Mouse (Mus musculus) thymus, postnatal 10 days (tissue): ENCODE measurements at regions not wholly inside any gene's neighbourhood (a gene's known extent, or its start where the extent isn't known, plus 50 kb on each side); places are given as distances from the start of the nearest gene placed in this dataset.

Experiments
- DNase-seq, 2 experiments: peaks; one replicate each; pipeline ENCODE4 v3.0.0; 2021; ENCODE audit warnings: low spot score in 2 of 2

DNA sequence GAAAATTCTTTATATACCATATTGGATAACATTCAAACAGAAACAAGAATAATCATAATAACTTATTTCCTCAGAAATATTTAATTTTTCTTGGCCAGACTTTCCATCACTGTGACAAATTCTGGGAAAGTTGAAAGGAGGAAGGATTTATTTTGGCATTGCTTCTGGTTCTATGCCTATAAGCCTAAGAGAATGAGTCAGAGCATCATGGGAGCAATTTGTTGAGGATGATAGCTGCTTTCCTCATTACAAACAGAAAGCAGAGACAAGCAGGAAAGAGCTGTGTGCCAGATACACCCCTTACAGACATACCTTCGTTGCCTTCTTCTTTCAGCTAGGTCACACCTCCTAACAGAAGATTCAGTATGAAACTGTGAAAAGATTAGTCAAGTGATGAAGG is 115.3 kb downstream of the Rgs21 start:
- no peak for DNase-seq

- no peak for DNase-seq
Measured at GRCm38 (mm10) chr1:144451731-144452130, 115.7 kb downstream of the Rgs21 start.

GRCm38 (mm10) chr1:144436617-144437016 is 130.8 kb downstream of the Rgs21 start:
- DNase-seq: no peak

DNA sequence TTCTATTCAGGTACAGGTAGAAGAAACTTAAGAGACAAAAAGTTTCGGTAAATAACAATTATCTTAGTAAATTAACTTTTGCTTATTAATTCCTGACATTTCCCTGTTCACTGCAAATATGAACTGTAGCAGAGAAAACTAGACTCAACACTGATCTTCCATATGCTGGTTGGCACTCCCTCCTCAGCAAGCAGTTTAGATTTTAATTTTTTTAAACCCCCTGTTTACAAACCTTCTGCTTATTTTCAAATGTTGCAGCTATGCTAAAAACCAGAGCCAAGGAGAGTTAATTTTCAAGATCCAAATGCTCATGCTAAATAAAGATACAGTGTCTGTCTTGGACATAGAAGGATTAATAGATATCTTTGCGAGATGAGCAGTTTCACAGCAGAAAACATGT is 134.7 kb downstream of the Rgs21 start:
- DNase-seq: no peak

DNA sequence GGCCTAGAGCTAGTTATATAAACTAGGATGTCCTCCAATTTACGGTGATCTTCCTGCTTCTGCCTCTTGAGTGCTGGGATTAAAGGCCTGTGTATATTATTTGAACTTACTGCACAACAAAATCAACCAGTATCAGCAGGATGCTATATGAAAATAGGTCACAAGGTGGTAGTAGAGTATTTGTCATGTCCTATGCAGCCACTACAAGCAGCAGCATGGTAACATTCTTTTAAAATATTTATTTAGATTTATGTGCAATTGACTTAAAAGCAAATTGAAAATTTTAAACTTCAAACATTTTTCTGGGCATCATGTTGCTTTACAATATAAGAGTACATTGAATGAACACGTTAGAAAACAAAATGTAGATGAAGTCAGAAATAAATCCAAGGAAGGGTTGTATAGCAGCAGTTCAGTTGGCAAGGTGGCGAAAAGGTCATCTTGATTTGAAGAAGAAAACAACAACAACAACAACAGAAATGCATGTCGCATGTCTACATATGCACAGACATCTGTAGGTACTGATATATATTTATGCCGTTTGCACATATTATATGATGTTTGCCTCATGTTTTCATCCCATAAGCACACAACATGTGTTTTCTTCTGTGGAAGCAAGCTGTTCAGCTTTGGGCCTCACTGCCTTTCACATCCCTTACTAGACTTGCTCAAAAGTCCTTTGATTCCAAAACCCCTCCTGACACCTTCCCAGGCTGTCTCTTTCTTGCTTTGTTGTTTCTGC is 135.8 kb downstream of the Rgs21 start:
- no peak for DNase-seq

DNA sequence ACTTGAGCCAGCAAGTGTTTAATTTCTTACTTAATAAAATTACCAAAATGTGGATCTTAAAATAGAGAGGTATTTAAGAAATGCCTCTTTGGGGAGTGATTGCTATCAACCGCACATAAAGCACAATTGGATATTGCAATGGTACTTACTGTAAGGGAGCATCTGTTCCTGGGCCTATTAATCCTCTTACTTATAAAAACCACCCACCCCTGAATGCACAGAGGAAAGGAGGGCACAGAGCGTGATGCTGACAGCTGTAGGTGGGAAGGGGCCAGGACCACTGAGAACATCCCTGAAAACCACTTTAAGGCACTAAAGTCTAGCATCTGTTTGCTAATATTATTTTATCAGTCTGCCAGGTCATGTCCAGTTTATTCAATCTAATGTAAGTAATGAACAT is 146.1 kb downstream of the Rgs21 start:
- no peak for DNase-seq

DNA sequence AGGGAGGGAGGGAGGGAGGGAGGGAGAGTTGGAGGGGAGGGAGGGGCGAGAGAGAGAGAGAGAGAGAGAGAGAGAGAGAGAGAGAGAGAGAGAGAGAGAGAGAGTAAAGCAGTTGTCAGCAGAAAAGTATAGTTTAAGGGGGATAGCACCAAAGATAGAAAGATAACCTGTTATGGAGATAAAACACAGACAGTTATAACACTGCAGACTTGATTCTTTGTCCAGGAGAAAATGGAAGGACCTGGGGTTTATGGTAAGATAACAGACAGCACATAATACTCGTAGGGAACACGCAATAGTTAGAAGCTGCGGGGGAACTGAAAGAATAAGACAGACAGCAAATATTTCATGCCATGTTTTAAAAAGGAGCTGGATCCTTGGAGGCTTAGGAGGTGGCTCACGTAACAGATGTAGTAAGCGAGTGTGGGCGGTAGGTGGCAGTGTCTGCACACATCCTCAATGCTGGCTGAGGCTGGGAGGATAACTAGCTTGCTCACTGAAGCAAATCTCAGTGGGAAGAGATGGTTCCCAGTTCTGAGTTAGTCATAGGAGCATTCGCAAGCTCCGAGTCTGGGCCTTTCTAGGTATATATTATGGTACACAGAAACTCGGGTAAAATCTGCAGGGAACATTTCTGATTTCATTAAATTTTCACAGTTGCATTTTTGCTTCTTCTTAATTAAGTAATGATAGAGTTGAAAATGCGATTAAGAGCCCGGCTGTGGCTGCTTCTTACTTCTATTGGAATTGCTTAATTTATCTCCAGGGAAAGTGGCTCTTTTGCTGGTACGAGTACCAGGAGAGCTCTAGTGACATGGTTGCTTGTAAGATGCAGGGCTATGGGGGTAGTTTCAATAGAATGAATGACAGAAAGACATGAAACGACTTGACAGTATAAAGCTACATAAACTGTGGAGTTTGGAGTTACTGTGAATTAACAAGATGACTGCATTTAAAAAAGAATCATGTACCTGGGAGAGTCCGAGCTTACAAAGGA is 157.6 kb upstream of the Rgs1 start:
- peak; percentile 16 to 65 for DNase-seq

DNA sequence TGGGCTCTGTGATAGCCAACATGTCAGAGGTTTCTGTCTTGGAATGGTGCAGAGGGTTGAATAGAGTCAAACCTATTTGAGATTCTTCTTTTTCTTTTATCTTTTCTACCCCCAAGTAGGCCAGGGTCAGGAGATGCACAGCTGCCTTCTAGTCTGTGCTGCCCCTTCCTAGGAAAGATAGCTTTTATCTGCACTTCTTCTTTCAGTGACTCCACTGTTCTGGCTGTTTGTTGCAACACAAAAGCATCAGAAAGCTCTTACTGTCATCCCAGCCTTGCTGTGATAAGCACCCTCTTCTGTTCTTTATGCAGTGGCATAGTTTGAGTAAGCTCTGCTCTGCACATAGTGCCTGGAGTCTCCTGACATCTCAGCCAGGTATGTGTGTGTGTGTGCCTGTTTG is 156.7 kb upstream of the Rgs1 start:
- no peak for DNase-seq

DNA sequence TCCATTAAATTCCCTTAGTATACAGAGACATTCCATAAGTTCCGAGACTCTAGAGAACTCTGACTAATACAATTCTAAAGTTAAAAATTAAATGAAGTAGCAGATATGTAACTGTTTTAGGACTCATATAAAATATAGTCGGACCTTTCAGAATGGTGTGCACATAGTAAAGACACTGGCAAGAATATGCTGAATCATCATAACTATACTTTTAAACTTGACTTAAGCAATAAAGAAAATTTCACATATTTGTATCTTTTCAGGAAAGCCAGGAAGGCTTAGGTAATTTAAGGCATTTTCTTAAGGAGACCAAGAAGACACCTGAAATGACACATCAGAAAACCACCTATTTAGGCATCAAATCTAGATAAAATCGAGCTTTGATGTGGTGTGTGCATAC is 156.0 kb upstream of the Rgs1 start:
- DNase-seq: no peak

DNA sequence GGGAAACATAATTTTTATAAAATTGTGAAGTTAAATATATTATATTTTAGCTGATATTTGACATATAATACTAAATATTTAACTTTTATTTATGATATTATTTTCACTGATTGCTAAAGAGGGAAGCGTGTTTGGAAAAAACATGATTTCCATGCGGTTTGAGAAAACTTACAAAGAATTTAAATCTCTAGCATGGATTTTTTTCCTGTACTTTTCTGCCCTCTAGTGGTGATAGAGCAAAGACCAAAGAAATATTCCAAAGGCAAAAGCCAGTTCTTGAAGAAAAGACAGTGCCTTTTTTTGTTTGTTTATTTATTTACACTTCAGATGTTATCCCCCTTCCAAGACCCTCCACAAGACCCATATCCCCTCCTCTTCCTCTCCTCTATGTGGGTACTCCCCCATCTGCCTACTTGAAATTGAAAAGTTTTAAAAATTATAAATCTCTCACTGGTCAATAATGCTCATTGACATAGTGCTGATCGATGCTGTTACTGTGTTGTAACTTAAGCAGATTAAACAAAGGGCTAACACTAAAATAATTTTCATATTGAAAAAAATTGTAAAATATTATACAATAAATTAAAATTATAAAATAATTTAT is 131.1 kb upstream of the Rgs1 start:
- DNase-seq: peak in 1 of 2 experiments; percentile 6

DNA sequence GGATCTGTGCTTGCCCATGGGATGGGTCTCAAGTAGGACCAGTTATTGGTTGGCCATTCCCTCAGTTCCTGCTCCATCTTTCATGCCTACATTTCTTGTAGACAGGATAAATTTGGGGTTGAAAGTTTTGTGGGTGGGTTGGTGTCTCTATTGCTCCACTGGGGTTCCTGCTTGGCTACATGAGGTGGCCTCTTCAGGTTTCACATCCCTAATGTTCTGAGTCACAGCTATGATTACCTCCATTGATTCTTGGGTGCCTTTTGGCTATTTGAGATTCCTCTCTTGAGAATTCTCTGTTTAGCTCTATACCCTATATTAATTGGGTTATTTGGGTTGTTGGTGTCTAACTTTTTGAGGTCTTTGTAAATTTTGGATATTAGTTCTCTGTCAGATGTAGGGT is 125.1 kb upstream of the Rgs1 start:
- no peak for DNase-seq

- no peak for DNase-seq
Measured at GRCm38 (mm10) chr1:144367492-144367891, 118.5 kb upstream of the Rgs1 start.

GRCm38 (mm10) chr1:144355560-144356310 is 106.7 kb upstream of the Rgs1 start:
- DNase-seq: no peak

GRCm38 (mm10) chr1:144355041-144355440 is 106.0 kb upstream of the Rgs1 start:
- no peak for DNase-seq

GRCm38 (mm10) chr1:144353320-144353719 is 104.3 kb upstream of the Rgs1 start:
- no peak for DNase-seq

GRCm38 (mm10) chr1:144343820-144344219 is 94.8 kb upstream of the Rgs1 start:
- no peak for DNase-seq

GRCm38 (mm10) chr1:144343299-144343698 is 94.3 kb upstream of the Rgs1 start:
- no peak for DNase-seq

DNA sequence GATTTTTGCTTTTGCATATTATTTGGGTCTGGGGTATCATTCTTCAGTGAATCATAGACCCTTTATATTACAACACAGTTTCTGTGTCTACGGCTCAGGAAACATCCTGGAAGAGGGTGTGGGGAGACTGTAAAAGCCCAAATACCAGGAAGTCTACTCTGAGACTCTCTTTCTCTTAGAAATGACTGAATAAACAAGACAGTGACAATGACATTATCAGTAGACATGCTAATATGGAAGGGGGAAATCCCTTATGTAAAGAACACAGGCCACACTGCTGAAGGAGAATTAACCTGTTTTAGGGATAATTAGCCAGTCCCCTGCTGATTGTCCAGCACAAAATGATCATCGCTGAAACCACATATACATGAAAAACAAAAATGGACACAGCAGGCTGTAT is 88.5 kb upstream of the Rgs1 start:
- DNase-seq: no peak

- peak in 1 of 2 experiments; percentile 22 for DNase-seq
Measured at GRCm38 (mm10) chr1:144330365-144331050, 81.5 kb upstream of the Rgs1 start.

GRCm38 (mm10) chr1:144319406-144319805 is 70.4 kb upstream of the Rgs1 start:
- DNase-seq: no peak

- DNase-seq: no peak
Measured at GRCm38 (mm10) chr1:144318289-144318688, 69.2 kb upstream of the Rgs1 start.
